Mouse (Mus musculus) intestine, postnatal 0 days (tissue): ENCODE data around the gene Grin3a. TPM values are rescaled to one million over a fixed set of nuclear protein-coding genes. Genes with fewer than 3 reads are reported as not detected.

Experiments
- ATAC-seq: fragments of 200-750 bp; cut with Nextera tagmentation; 2 replicates; pipeline ENCODE4 v1.8.0; 2017; ENCODE audit warnings: mild to moderate bottlenecking, moderate TSS enrichment, moderate library complexity
- H3K27ac ChIP-seq: fragments of 300-500 bp; sonication (generic); 2 replicates; pipeline ENCODE4 v1.5.1; 2014; ENCODE audit warnings: mild to moderate bottlenecking, low read depth, low read length, moderate library complexity
- H3K27me3 ChIP-seq: fragments of 300-500 bp; sonication (generic); replicated peaks from 2 replicates; pipeline ENCODE4 v1.6.1; 2014; ENCODE audit warnings: low read length, mixed read lengths; ENCODE audit not compliant: control insufficient read depth, insufficient read depth
- H3K36me3 ChIP-seq: fragments of 300-500 bp; sonication (generic); 2 replicates; pipeline ENCODE4 v1.6.1; 2014; ENCODE audit warnings: mild to moderate bottlenecking, moderate library complexity; ENCODE audit not compliant: control insufficient read depth, insufficient read depth
- H3K4me1 ChIP-seq: fragments of 300-500 bp; sonication (generic); replicated peaks from 2 replicates; pipeline ENCODE4 v1.6.1; 2014; ENCODE audit warnings: antibody characterized with exemption, low read length, mixed read lengths; ENCODE audit not compliant: control insufficient read depth, insufficient read depth
- H3K4me2 ChIP-seq: fragments of 300-500 bp; sonication (generic); replicated peaks from 2 replicates; pipeline ENCODE4 v1.6.1; 2014; ENCODE audit warnings: low read depth, mild to moderate bottlenecking, moderate library complexity
- H3K4me3 ChIP-seq: fragments of 300-500 bp; sonication (generic); 2 replicates; pipeline ENCODE4 v1.5.1; 2014; ENCODE audit warnings: low read depth, low read length
- H3K9ac ChIP-seq: fragments of 300-500 bp; sonication (generic); 2 replicates; pipeline ENCODE4 v1.6.1; 2014; ENCODE audit warnings: mild to moderate bottlenecking, low read depth, low read length
- H3K9me3 ChIP-seq: fragments of 300-500 bp; sonication (generic); 2 replicates; pipeline ENCODE4 v1.6.1; 2016; ENCODE audit warnings: mixed run types; ENCODE audit not compliant: control insufficient read depth
- CTCF ChIP-seq: sonication (generic); IDR thresholded peaks from 2 replicates; pipeline ENCODE4 v1.5.1; 2016; ENCODE audit warnings: low read depth, mild to moderate bottlenecking, control low read depth, antibody characterized with exemption, moderate library complexity
- whole genome bisulfite sequencing: fragments of 180-500 bp; shearing (Covaris S2); extraction: QIAGEN DNeasy Blood & Tissue Kit; methylation state at CpG from one replicate; pipeline ENCODE4 v1.1.7; 2014; 5-methylcytosine and 5-hydroxymethylcytosine counted together
- polyA plus RNA-seq: library from polyadenylated mRNA; unstranded; fragments of >200 nt; fragmentation: Nextera tagmentation; extraction: Ambion mirVana; gene quantifications from 2 replicates; pipeline ENCODE4 v1.2.1, GENCODE M21; 2015

Gene Grin3a
- polyA plus RNA-seq, 1 experiment from 2014 or later = 0.26 TPM

DNA sequence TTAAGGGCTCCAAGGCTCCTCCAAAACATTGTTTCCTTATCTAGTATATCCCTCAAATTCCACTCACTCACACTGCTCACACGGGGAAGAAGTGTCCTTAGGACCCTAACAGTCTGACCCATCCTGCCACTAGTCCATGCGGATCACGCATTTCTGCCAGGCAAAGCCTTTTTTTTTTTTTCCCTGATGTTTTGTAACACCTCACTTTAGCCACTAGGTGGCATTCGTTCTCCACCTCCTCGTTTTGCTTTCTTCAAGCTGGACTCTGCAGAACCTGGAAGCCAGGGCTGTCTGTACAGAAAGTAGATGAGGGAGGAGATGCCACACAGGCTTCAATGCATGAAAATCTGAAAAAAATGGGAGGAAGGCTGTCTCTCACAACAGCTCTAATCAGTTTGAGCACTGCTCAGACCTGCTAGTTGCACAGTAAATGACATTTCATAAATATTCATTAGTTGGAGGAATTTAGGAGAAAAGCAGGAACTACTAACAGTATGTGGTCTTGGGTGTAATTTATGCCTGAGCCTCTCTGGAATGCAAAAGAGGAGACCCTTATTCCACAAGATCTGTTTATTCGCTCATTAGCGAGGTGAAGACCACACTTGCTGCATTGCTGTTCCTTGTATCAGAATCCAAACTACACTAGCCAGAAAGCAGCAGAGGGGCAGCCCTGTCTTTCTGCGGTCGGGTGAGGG is 156.8 kb downstream of the Grin3a start:
- no peak overlapping the region for H3K4me3 ChIP-seq
- 28% methylated on average over 9 of the region's 9 CpGs for WGBS
- no peak overlapping the region for H3K27ac ChIP-seq
- TF ChIP-seq CTCF = peak; percentile 95
- no peaks in the 10 kb centered on the region for H3K36me3 ChIP-seq
- H3K4me2 ChIP-seq = no peak overlapping the region
- no peak overlapping the region for H3K9ac ChIP-seq
- no peaks in the 10 kb centered on the region for H3K27me3 ChIP-seq
- H3K4me1 ChIP-seq = no peaks in the 10 kb centered on the region
- H3K9me3 ChIP-seq = no peaks in the 10 kb centered on the region
- 0 out of 2 replicates have a peak, but pooled peaks have one; percentile 21 for ATAC-seq

DNA sequence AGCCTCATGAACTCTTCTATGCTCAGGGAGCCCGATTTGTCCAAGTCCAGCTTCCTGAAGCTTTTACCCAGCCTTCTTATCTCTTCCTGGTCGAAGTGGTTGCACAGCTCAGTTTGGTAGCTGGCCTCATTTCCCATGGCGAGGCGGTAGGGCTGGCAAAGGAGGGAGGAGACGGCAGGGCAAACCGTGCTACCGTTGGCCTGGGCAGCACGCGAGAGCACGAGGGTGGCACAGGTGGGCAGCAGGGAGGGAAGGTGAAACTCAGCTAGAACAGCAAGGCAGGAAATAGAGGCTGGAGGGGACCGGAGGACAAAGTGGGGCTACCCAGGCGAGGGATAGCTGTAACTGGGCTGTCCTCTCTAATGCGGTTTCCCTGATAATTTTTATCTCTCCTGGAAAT is 163.7 kb downstream of the Grin3a start, which contains the start of gene Ppp3r2:
Ppp3r2 (minus strand) TSS at position 213 of the 400 bp plus-strand sequence.
- no peaks in the 10 kb centered on the region for H3K36me3 ChIP-seq
- TF ChIP-seq CTCF = no peak
- no peak within 1 kb of the TSS for H3K9ac ChIP-seq
- no peaks in the 10 kb centered on the region for H3K9me3 ChIP-seq
- H3K27ac ChIP-seq = no peak within 1 kb of the TSS
- WGBS = 84% methylated on average over 13 of the region's 13 CpGs
- ATAC-seq = no peak
- H3K4me3 ChIP-seq = no peak within 1 kb of the TSS
- H3K4me2 ChIP-seq = no peak within 1 kb of the TSS
- no peaks in the 10 kb centered on the region for H3K4me1 ChIP-seq
- H3K27me3 ChIP-seq = no peaks in the 10 kb centered on the region

DNA sequence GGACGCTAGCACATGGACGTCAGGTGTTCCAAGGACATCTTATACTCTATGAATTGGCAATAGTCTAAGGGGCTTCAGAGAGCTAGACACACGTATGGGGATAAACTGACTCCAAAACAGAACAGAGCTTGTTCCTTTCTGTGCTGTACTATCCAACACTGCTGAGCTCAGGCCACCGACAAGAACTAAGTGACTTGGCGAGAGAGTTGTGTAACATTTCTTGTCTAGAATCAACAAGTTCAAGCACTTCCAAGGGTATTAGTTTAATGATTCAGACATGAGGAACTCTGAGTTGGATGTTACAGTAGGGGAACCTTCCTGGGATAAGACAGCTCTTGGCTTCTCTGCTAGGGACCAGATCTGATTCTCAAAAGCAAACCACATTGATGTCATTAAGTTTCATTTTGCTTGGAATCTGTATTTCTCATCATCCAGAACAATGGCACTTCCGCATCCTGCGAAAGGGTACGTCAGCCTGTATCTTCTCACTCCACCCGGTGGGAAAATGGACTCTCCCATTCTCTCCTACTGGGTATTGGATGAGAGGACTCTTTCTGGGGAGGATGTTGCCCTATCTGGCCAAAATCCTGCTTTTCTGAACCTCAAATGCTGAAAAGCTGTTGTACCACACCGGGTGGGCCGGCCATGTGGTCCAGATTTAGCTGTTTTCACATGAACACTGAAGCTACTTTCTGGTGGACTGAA is 165.2 kb downstream of the Grin3a start:
- Histone ChIP-seq H3K4me3 (no peak overlapping the region), H3K9me3 (no peaks in the 10 kb centered on the region), H3K36me3 (no peaks in the 10 kb centered on the region), H3K4me1 (no peaks in the 10 kb centered on the region), H3K9ac (no peak overlapping the region), H3K27me3 (no peaks in the 10 kb centered on the region), H3K27ac (no peak overlapping the region), H3K4me2 (no peak overlapping the region)
- no peak for TF ChIP-seq CTCF
- ATAC-seq = no peak
- WGBS = 85% methylated on average over 11 of the region's 11 CpGs

DNA sequence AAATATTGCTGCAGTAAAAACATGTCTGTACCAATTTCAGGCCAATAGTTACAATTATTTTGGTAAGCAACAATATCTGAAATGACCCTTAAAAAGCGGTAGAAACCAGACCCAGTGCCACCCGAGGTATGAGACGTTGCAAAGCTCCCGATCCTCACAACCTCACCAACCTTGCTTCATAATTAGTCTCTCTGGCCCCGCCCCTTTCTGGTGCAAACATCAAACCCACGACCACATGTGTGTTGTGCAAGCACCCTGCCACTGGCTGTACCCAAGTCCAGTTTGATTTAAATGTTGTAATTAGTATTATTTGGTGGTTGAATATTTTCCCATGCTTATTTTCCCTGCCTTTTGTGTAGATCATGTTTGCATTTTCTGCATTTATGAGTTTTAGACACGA is 168.8 kb downstream of the Grin3a start:
- no peak overlapping the region for H3K4me2 ChIP-seq
- H3K4me1 ChIP-seq = no peaks in the 10 kb centered on the region
- 62% methylated on average over 7 of the region's 7 CpGs for WGBS
- no peak overlapping the region for H3K9ac ChIP-seq
- no peak for TF ChIP-seq CTCF
- H3K9me3 ChIP-seq = no peaks in the 10 kb centered on the region
- no peaks in the 10 kb centered on the region for H3K27me3 ChIP-seq
- H3K36me3 ChIP-seq = no peaks in the 10 kb centered on the region
- no peak overlapping the region for H3K27ac ChIP-seq
- no peak overlapping the region for H3K4me3 ChIP-seq
- ATAC-seq = no peak

DNA sequence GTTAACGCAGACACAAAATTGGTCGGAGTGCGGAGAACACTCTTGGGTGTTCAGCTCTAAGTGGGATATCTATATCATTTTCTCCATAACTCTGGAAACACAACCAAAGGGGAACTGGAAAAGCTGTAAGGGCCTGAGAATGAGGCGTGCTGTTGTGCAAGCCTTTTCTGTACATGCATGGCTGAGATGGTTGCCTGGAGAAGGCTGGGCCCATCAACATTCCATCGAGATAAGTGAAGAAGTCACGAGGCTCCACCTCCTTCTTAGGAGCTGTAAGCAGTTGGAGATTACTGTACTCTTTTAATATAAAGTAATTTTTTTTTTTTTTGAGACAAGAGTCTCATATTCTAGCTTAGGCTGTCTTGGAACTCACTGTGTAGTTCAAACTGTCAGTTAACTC is 169.5 kb downstream of the Grin3a start:
- no peak for TF ChIP-seq CTCF
- no peak overlapping the region for H3K27ac ChIP-seq

DNA sequence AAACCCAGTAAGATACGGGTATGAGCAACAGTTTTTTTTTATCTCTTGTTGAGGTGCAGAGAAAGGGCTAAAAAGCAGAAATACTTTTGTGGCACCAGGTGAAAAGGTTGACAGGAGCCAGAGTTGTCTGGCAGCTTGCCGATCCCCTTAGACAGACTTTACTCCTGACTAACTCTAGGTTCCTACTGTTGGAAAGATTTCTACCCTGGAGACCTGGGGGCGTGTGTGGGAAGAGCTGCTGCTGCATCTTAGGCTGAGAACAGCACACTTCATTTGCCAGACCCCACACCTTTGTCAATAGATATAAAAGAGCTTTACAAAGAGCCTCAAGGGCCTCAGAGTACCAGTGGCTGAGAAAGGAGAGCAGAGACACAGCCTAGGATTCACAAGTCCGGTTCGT is 180.7 kb downstream of the Grin3a start:
- H3K4me3 ChIP-seq = no peak overlapping the region
- no peaks in the 10 kb centered on the region for H3K4me1 ChIP-seq
- H3K9ac ChIP-seq = no peak overlapping the region
- H3K27me3 ChIP-seq = no peaks in the 10 kb centered on the region
- ATAC-seq = no peak
- no peaks in the 10 kb centered on the region for H3K9me3 ChIP-seq
- peaks cover 11% of the 10 kb centered on the region for H3K36me3 ChIP-seq
- no peak for TF ChIP-seq CTCF
- WGBS = 83% methylated on average over 5 of the region's 5 CpGs
- H3K27ac ChIP-seq = no peak overlapping the region
- no peak overlapping the region for H3K4me2 ChIP-seq

More for the DNA sequence above, 169.5 kb downstream of the Grin3a start:
- ATAC-seq = no peak; the same call in 1 of the 2 replicates
- H3K36me3 ChIP-seq = no peaks in the 10 kb centered on the region
- no peak overlapping the region for H3K4me2 ChIP-seq
- H3K4me3 ChIP-seq = no peak overlapping the region
- H3K9me3 ChIP-seq = no peaks in the 10 kb centered on the region
- no peaks in the 10 kb centered on the region for H3K27me3 ChIP-seq
- no peaks in the 10 kb centered on the region for H3K4me1 ChIP-seq
- 66% methylated on average over 6 of the region's 6 CpGs for WGBS
- H3K9ac ChIP-seq = no peak overlapping the region
